24 mouse cellular contexts compared by ENCODE assay signal in genomic region chr6:116893299-116893698, GRCm38 (mm10).
DNase-seq lines count a peak whose midpoint lies in the region; ATAC-seq and TF ChIP-seq lines count a peak whose summit lies in the region.
"Had no signal": no experiment of that assay in that cellular context is flagged by ENCODE, and none has a peak within 500 bp of the region (broad histone marks: within the 10 kb centered on the region; RNA-seq: fewer than 3 reads in every experiment).

No protein-coding gene starts in this region.

- no peak overlapping the region for H3K9ac ChIP-seq in forebrain, postnatal 0 days
- H3K9ac ChIP-seq in forebrain, embryonic 12.5 days, result no peak overlapping the region
- H3K9ac ChIP-seq in neural tube, embryonic 13.5 days, result no peak overlapping the region
- no peak overlapping the region for H3K9ac ChIP-seq in embryonic facial prominence, embryonic 14.5 days (ENCODE audit: low read depth, low read length)
- H3K9ac ChIP-seq: forebrain, embryonic 13.5 days; heart, embryonic 13.5 days had no signal

- intact Hi-C loops in gastrocnemius, adult 2 months (cut with DNase I), result no loop called here

- H3K27ac ChIP-seq in forebrain, postnatal 0 days (ENCODE audit: low read depth, low read length), result no peak overlapping the region
- no peak overlapping the region for H3K27ac ChIP-seq in forebrain, embryonic 12.5 days
- peak overlapping the region; percentile 19; the same call in 1 of the 2 replicates for H3K27ac ChIP-seq in neural tube, embryonic 13.5 days (replicated peaks)
- 0 out of 2 replicates have a peak overlapping the region, but pooled peaks have one; percentile 11 for H3K27ac ChIP-seq in embryonic facial prominence, embryonic 14.5 days (replicated peaks; ENCODE audit: low read depth, low read length)
- no peak overlapping the region for H3K27ac ChIP-seq in gastrocnemius, adult 2 months
- H3K27ac ChIP-seq: forebrain, embryonic 13.5 days; heart, embryonic 13.5 days had no signal

- no peaks in the 10 kb centered on the region for H3K9me3 ChIP-seq in forebrain, postnatal 0 days (ENCODE audit: low read length)
- H3K9me3 ChIP-seq in forebrain, embryonic 12.5 days, result no peaks in the 10 kb centered on the region
- H3K9me3 ChIP-seq in neural tube, embryonic 13.5 days, result no peaks in the 10 kb centered on the region
- no peaks in the 10 kb centered on the region for H3K9me3 ChIP-seq in embryonic facial prominence, embryonic 14.5 days (ENCODE audit: control insufficient read depth, low read length)
- H3K9me3 ChIP-seq: forebrain, embryonic 13.5 days; heart, embryonic 13.5 days had no signal

- H3K4me2 ChIP-seq in forebrain, postnatal 0 days (ENCODE audit: low read depth), result no peak overlapping the region
- no peak overlapping the region for H3K4me2 ChIP-seq in forebrain, embryonic 12.5 days
- H3K4me2 ChIP-seq in neural tube, embryonic 13.5 days, result no peak overlapping the region
- no peak overlapping the region for H3K4me2 ChIP-seq in embryonic facial prominence, embryonic 14.5 days (ENCODE audit: low read depth, low read length)
- H3K4me2 ChIP-seq: forebrain, embryonic 13.5 days; heart, embryonic 13.5 days; midbrain, embryonic 11.5 days had no signal

- H3K36me3 ChIP-seq in forebrain, postnatal 0 days (ENCODE audit: insufficient read depth), result no peaks in the 10 kb centered on the region
- no peaks in the 10 kb centered on the region for H3K36me3 ChIP-seq in forebrain, embryonic 12.5 days (replicated peaks)
- no peaks in the 10 kb centered on the region for H3K36me3 ChIP-seq in neural tube, embryonic 13.5 days
- no peaks in the 10 kb centered on the region for H3K36me3 ChIP-seq in embryonic facial prominence, embryonic 14.5 days (ENCODE audit: control insufficient read depth, insufficient read depth, low read length)
- H3K36me3 ChIP-seq: G1E; heart, embryonic 13.5 days had no signal

- H3K27me3 ChIP-seq in forebrain, postnatal 0 days (ENCODE audit: insufficient read depth, low read length), result no peaks in the 10 kb centered on the region
- H3K27me3 ChIP-seq in forebrain, embryonic 12.5 days, result no peaks in the 10 kb centered on the region
- H3K27me3 ChIP-seq in neural tube, embryonic 13.5 days, result no peaks in the 10 kb centered on the region
- H3K27me3 ChIP-seq in embryonic facial prominence, embryonic 14.5 days (replicated peaks; ENCODE audit: control insufficient read depth, insufficient read depth, low read length), result no peaks in the 10 kb centered on the region
- H3K27me3 ChIP-seq: CH12.LX; forebrain, embryonic 13.5 days; heart, embryonic 13.5 days had no signal

- TF ChIP-seq CTCF in forebrain, postnatal 0 days (IDR thresholded peaks at IDR 0.05; ENCODE audit: low read depth), result no peak
- no peak for TF ChIP-seq CTCF in gastrocnemius, adult 2 months (IDR thresholded peaks at IDR 0.05)

- 65% methylated on average over 8 of the region's 8 CpGs for WGBS in forebrain, postnatal 0 days
- 87% methylated on average over 8 of the region's 8 CpGs for WGBS in forebrain, embryonic 12.5 days
- 76% methylated on average over 8 of the region's 8 CpGs for WGBS in neural tube, embryonic 13.5 days
- 51% methylated on average over 8 of the region's 8 CpGs for WGBS in embryonic facial prominence, embryonic 14.5 days

- no peak overlapping the region for H3K4me3 ChIP-seq in forebrain, postnatal 0 days (ENCODE audit: low read depth, low read length)
- H3K4me3 ChIP-seq in forebrain, embryonic 12.5 days (replicated peaks), result no peak overlapping the region
- H3K4me3 ChIP-seq in neural tube, embryonic 13.5 days, result no peak overlapping the region
- no peak overlapping the region for H3K4me3 ChIP-seq in embryonic facial prominence, embryonic 14.5 days (ENCODE audit: low read depth, low read length)
- H3K4me3 ChIP-seq in gastrocnemius, adult 2 months, result no peak overlapping the region
- H3K4me3 ChIP-seq: forebrain, embryonic 13.5 days; heart, embryonic 13.5 days had no signal

- no peak for ATAC-seq in forebrain, postnatal 0 days
- no peak for ATAC-seq in forebrain, embryonic 12.5 days (ENCODE audit: low FRiP score)
- ATAC-seq in neural tube, embryonic 13.5 days (ENCODE audit: low read depth), result no peak
- no peak for ATAC-seq in embryonic facial prominence, embryonic 14.5 days (ENCODE audit: low read depth)
- ATAC-seq: forebrain, embryonic 13.5 days; lung, postnatal 0 days had no signal

- peaks cover 7% of the 10 kb centered on the region for H3K4me1 ChIP-seq in forebrain, postnatal 0 days (ENCODE audit: insufficient read depth)
- no peaks in the 10 kb centered on the region for H3K4me1 ChIP-seq in forebrain, embryonic 12.5 days
- H3K4me1 ChIP-seq in neural tube, embryonic 13.5 days (replicated peaks), result peaks cover 12% of the 10 kb centered on the region; the same call in 1 of the 2 replicates
- H3K4me1 ChIP-seq in embryonic facial prominence, embryonic 14.5 days (ENCODE audit: control insufficient read depth, insufficient read depth, low read length), result peaks cover 13% of the 10 kb centered on the region

- peak; percentile 15 for DNase-seq in forebrain, postnatal 0 days
- DNase-seq in neural tube, embryonic 10.5 days (ENCODE audit: extremely low spot score, low spot score), result no peak
- DNase-seq in embryonic facial prominence, embryonic 14.5 days (ENCODE audit: low spot score), result peak; percentile 74
- no peak for DNase-seq in gastrocnemius, adult 2 months
- DNase-seq in spleen, adult 18-20 months, result no peak
- DNase-seq: adrenal gland, postnatal 10 days; B cell, adult 2 months; cerebellum, adult 8-10 months; gastrocnemius, postnatal 25 days; heart, adult 18-20 months; kidney, adult 9 months; kidney, postnatal 14 days; left cerebral cortex, postnatal 4 days; retina, postnatal 1 day; right cerebral cortex, postnatal 25 days; thymus, adult 2 months had no signal

Comparison
In these comparisons a context has a peak if more than half of its experiments do, and no peak if none do; other contexts are left out.
1. DNase-seq: peak in forebrain, postnatal 0 days (single experiment) and embryonic facial prominence, embryonic 14.5 days (single experiment); none in neural tube, embryonic 10.5 days (single experiment), gastrocnemius, adult 2 months (single experiment) and spleen, adult 18-20 months (0 of 2).
2. H3K27ac ChIP-seq: peak in neural tube, embryonic 13.5 days (single experiment) and embryonic facial prominence, embryonic 14.5 days (single experiment); none in forebrain, postnatal 0 days (single experiment), forebrain, embryonic 12.5 days (single experiment) and gastrocnemius, adult 2 months (single experiment).